Mouse (Mus musculus) liver, postnatal 0 days (tissue): ENCODE measurements around the gene Tbc1d8b. TPM values are rescaled to one million over a fixed set of nuclear protein-coding genes. Genes with fewer than 3 reads are reported as not detected.
A peak's percentile ranks its signal among the peaks of the same experiment; 100 is the strongest.

Source experiments
- ATAC-seq: fragments of 200-750 bp; cut with Nextera tagmentation; 2 replicates; pipeline ENCODE4 v1.8.0; 2017; ENCODE audit warnings: mild to moderate bottlenecking, moderate library complexity
- DNase-seq: peaks from one replicate; pipeline ENCODE4 v3.0.0-alpha.2; 2016
- H3K27ac ChIP-seq: fragments of 300-500 bp; sonication (generic); 2 replicates; pipeline ENCODE4 v1.5.1; 2014; ENCODE audit warnings: antibody characterized with exemption, moderate library complexity, mild to moderate bottlenecking, low read depth
- H3K27me3 ChIP-seq: fragments of 300-500 bp; sonication (generic); 2 replicates; pipeline ENCODE4 v1.6.1; 2014; ENCODE audit warnings: low read length, control low read depth, mixed read lengths; ENCODE audit not compliant: insufficient read depth
- H3K36me3 ChIP-seq: fragments of 300-500 bp; sonication (generic); replicated peaks from 2 replicates; pipeline ENCODE4 v1.6.1; 2014; ENCODE audit warnings: mild to moderate bottlenecking, control low read depth, low read length, moderate library complexity, mixed read lengths; ENCODE audit not compliant: insufficient read depth
- H3K4me1 ChIP-seq: fragments of 300-500 bp; sonication (generic); 2 replicates; pipeline ENCODE4 v1.6.1; 2014; ENCODE audit warnings: antibody characterized with exemption, mild to moderate bottlenecking, control low read depth; ENCODE audit not compliant: insufficient read depth
- H3K4me2 ChIP-seq: fragments of 300-500 bp; sonication (generic); 2 replicates; pipeline ENCODE4 v1.6.1; 2014; ENCODE audit warnings: low read depth, mild to moderate bottlenecking, low read length, moderate library complexity, mixed read lengths
- H3K4me3 ChIP-seq: fragments of 300-500 bp; sonication (generic); 2 replicates; pipeline ENCODE4 v1.5.1; 2014; ENCODE audit warnings: low read depth, low read length
- H3K9ac ChIP-seq: fragments of 300-500 bp; sonication (generic); replicated peaks from 2 replicates; pipeline ENCODE4 v1.6.1; 2014; ENCODE audit warnings: mild to moderate bottlenecking, moderate library complexity
- H3K9me3 ChIP-seq: fragments of 300-500 bp; sonication (generic); 2 replicates; pipeline ENCODE4 v1.6.1; 2016; ENCODE audit warnings: mild to moderate bottlenecking, control low read depth, low read length, mixed read lengths
- CTCF ChIP-seq: sonication (generic); IDR thresholded peaks from 2 replicates; pipeline ENCODE4 v1.5.1; 2016; ENCODE audit warnings: antibody characterized with exemption, low read depth
- EP300 ChIP-seq: IDR thresholded peaks from 2 replicates; pipeline ENCODE4 v1.6.1; 2016; ENCODE audit warnings: antibody characterized with exemption, low read depth, mild to moderate bottlenecking
- WGBS: fragments of 180-500 bp; shearing (Covaris S2); extraction: QIAGEN DNeasy Blood & Tissue Kit; methylation state at CpG from one replicate; pipeline ENCODE4 v1.1.7; 2014; ENCODE audit not compliant: insufficient replicate concordance; 5-methylcytosine and 5-hydroxymethylcytosine counted together
- polyA plus RNA-seq: library from polyadenylated mRNA; unstranded; fragments of >200 nt; fragmentation: Nextera tagmentation; extraction: Ambion mirVana; gene quantifications from 2 replicates; pipeline ENCODE4 v1.2.1, GENCODE M21; 2015

The Tbc1d8b gene
- polyA plus RNA-seq = 0.81 and 0.93 TPM in 2 replicates

- peak within 1 kb of the TSS; percentile 5; the same call in 1 of the 2 replicates for H3K27ac ChIP-seq
- WGBS = 13% methylated on average over 42 of the region's 43 CpGs
- peak within 1 kb of the TSS; percentile 64 for H3K4me3 ChIP-seq
- H3K4me2 ChIP-seq = peak within 1 kb of the TSS; percentile 78
- peak within 1 kb of the TSS; percentile 65 for H3K9ac ChIP-seq
- no peaks in the 10 kb centered on the region for H3K27me3 ChIP-seq
- 0 out of 2 replicates have a peak, but pooled peaks cover 2% of the 10 kb centered on the region for H3K9me3 ChIP-seq
- H3K36me3 ChIP-seq = no peaks in the 10 kb centered on the region
- TF ChIP-seq EP300 (no peak), CTCF (no peak)
- ATAC-seq = peak; percentile 100
- peak; percentile 72 for DNase-seq
- H3K4me1 ChIP-seq = no peaks in the 10 kb centered on the region; the same call in 1 of the 2 replicates
Measured at GRCm38 (mm10) chrX:139684775-139685695, at the start of gene Tbc1d8b. Gene Tbc1d8b, plus strand, starts transcription at chrX:139684996.

- H3K27ac ChIP-seq = peak overlapping the region; percentile 55; the same call in 1 of the 2 replicates
- 39% methylated on average over 2 of the region's 2 CpGs for WGBS
- H3K4me3 ChIP-seq = no peak overlapping the region
- H3K9me3 ChIP-seq = no peaks in the 10 kb centered on the region
- no peak overlapping the region for H3K9ac ChIP-seq
- TF ChIP-seq EP300 (no peak), CTCF (no peak)
- H3K4me1 ChIP-seq = no peaks in the 10 kb centered on the region
- DNase-seq (no peak), ATAC-seq (no peak)
- H3K4me2 ChIP-seq = 0 out of 2 replicates have a peak overlapping the region, but pooled peaks have one; percentile 22
- H3K36me3 ChIP-seq = no peaks in the 10 kb centered on the region
- H3K27me3 ChIP-seq = no peaks in the 10 kb centered on the region
Measured at GRCm38 (mm10) chrX:139639744-139640143, 45.1 kb upstream of the Tbc1d8b start.

- H3K27me3 ChIP-seq = no peaks in the 10 kb centered on the region
- H3K4me3 ChIP-seq = no peak overlapping the region
- TF ChIP-seq CTCF (no peak), EP300 (no peak)
- peak overlapping the region; percentile 60 for H3K27ac ChIP-seq
- H3K9ac ChIP-seq = no peak overlapping the region
- no peaks in the 10 kb centered on the region for H3K9me3 ChIP-seq
- H3K4me2 ChIP-seq = no peak overlapping the region
- H3K4me1 ChIP-seq = no peaks in the 10 kb centered on the region
- no peak for DNase-seq
- peak; percentile 55; the same call in 1 of the 2 replicates for ATAC-seq
- no peaks in the 10 kb centered on the region for H3K36me3 ChIP-seq
Measured at GRCm38 (mm10) chrX:139640418-139640817, 44.4 kb upstream of the Tbc1d8b start.

- ATAC-seq (no peak), DNase-seq (no peak)
- Histone ChIP-seq H3K4me3 (no peak overlapping the region), H3K36me3 (no peaks in the 10 kb centered on the region), H3K4me1 (0 out of 2 replicates have a peak, but pooled peaks cover 3% of the 10 kb centered on the region), H3K27me3 (no peaks in the 10 kb centered on the region), H3K9me3 (no peaks in the 10 kb centered on the region), H3K4me2 (no peak overlapping the region), H3K27ac (no peak overlapping the region), H3K9ac (no peak overlapping the region)
- WGBS = 72% methylated on average over 5 of the region's 5 CpGs
- TF ChIP-seq EP300 (no peak), CTCF (no peak)
Measured at GRCm38 (mm10) chrX:139652226-139652625, 32.6 kb upstream of the Tbc1d8b start.

GRCm38 (mm10) chrX:139653292-139653691 lies 31.5 kb upstream of the Tbc1d8b start:
- ATAC-seq (peak; percentile 70), DNase-seq (no peak)
- Histone ChIP-seq H3K4me3 (no peak overlapping the region), H3K9me3 (no peaks in the 10 kb centered on the region), H3K9ac (no peak overlapping the region), H3K4me2 (no peak overlapping the region), H3K36me3 (no peaks in the 10 kb centered on the region), H3K4me1 (0 out of 2 replicates have a peak, but pooled peaks cover 3% of the 10 kb centered on the region), H3K27me3 (no peaks in the 10 kb centered on the region), H3K27ac (no peak overlapping the region)
- 55% methylated on average over 3 of the region's 3 CpGs for WGBS
- TF ChIP-seq EP300 (peak; percentile 88), CTCF (no peak)

- Histone ChIP-seq H3K4me1 (0 out of 2 replicates have a peak, but pooled peaks cover 3% of the 10 kb centered on the region), H3K36me3 (no peaks in the 10 kb centered on the region), H3K4me3 (no peak overlapping the region), H3K9ac (no peak overlapping the region), H3K27me3 (no peaks in the 10 kb centered on the region), H3K4me2 (no peak overlapping the region), H3K27ac (no peak overlapping the region), H3K9me3 (no peaks in the 10 kb centered on the region)
- 61% methylated on average over 5 of the region's 5 CpGs for WGBS
- no peak for DNase-seq
- ATAC-seq = peak; percentile 86
- TF ChIP-seq EP300 (peak; percentile 40; the same call in 1 of the 2 replicates), CTCF (no peak)
Measured at GRCm38 (mm10) chrX:139654350-139655063, 30.3 kb upstream of the Tbc1d8b start.
